Mouse (Mus musculus): ENCODE results near the gene Tnfrsf17. TPM values are rescaled to one million over a fixed set of nuclear protein-coding genes. Genes with fewer than 3 reads are reported as not detected.

Tnfrsf17 gene
- polyA plus RNA-seq, 1 experiment: not detected

GRCm38 (mm10) chr16:11365626-11366025 is 52.0 kb downstream of the Tnfrsf17 start:
- WGBS: 69% methylated on average over 5 of the region's 5 CpGs
- Histone ChIP-seq H3K4me1 (ENCODE audit: control insufficient read depth, insufficient read depth, low read length) (peaks cover 12% of the 10 kb centered on the region), H3K27ac (ENCODE audit: insufficient read depth, low read depth, low read length) (no peak overlapping the region), H3K4me3 (ENCODE audit: insufficient read depth, low read depth, low read length) (no peak overlapping the region)
- TF ChIP-seq POLR2A (IDR thresholded peaks at IDR 0.05; ENCODE audit: insufficient read depth, low read depth, low read length): no peak
- TF ChIP-seq CTCF (IDR thresholded peaks at IDR 0.05; ENCODE audit: insufficient read depth, low read depth, low read length): no peak

GRCm38 (mm10) chr16:11366851-11367250 is 53.2 kb downstream of the Tnfrsf17 start:
- Histone ChIP-seq H3K4me1 (ENCODE audit: control insufficient read depth, insufficient read depth, low read length) (peaks cover 12% of the 10 kb centered on the region), H3K27ac (ENCODE audit: insufficient read depth, low read depth, low read length) (no peak overlapping the region), H3K4me3 (ENCODE audit: insufficient read depth, low read depth, low read length) (no peak overlapping the region)
- TF ChIP-seq CTCF (IDR thresholded peaks at IDR 0.05; ENCODE audit: insufficient read depth, low read depth, low read length) (no peak), POLR2A (IDR thresholded peaks at IDR 0.05; ENCODE audit: insufficient read depth, low read depth, low read length) (no peak)
- 78% methylated on average over 1 of the region's 1 CpGs for WGBS

- Histone ChIP-seq H3K4me3 (ENCODE audit: insufficient read depth, low read depth, low read length) (no peak overlapping the region), H3K27ac (ENCODE audit: insufficient read depth, low read depth, low read length) (no peak overlapping the region), H3K4me1 (ENCODE audit: control insufficient read depth, insufficient read depth, low read length) (peaks cover 12% of the 10 kb centered on the region)
- 99% methylated on average over 3 of the region's 3 CpGs for WGBS
- TF ChIP-seq POLR2A (IDR thresholded peaks at IDR 0.05; ENCODE audit: insufficient read depth, low read depth, low read length): no peak
- TF ChIP-seq CTCF (IDR thresholded peaks at IDR 0.05; ENCODE audit: insufficient read depth, low read depth, low read length): no peak
Measured at GRCm38 (mm10) chr16:11368412-11368811, 54.8 kb downstream of the Tnfrsf17 start.

GRCm38 (mm10) chr16:11369162-11369561 is 55.5 kb downstream of the Tnfrsf17 start:
- Histone ChIP-seq H3K4me1 (ENCODE audit: control insufficient read depth, insufficient read depth, low read length) (peaks cover 12% of the 10 kb centered on the region), H3K27ac (ENCODE audit: insufficient read depth, low read depth, low read length) (no peak overlapping the region), H3K4me3 (ENCODE audit: insufficient read depth, low read depth, low read length) (no peak overlapping the region)
- TF ChIP-seq CTCF (IDR thresholded peaks at IDR 0.05; ENCODE audit: insufficient read depth, low read depth, low read length) (no peak), POLR2A (IDR thresholded peaks at IDR 0.05; ENCODE audit: insufficient read depth, low read depth, low read length) (no peak)
- 53% methylated on average over 4 of the region's 4 CpGs for WGBS

- Histone ChIP-seq H3K27ac (ENCODE audit: insufficient read depth, low read depth, low read length) (0 out of 2 replicates have a peak overlapping the region, but pooled peaks have one; percentile 28), H3K4me3 (ENCODE audit: insufficient read depth, low read depth, low read length) (no peak overlapping the region), H3K4me1 (ENCODE audit: control insufficient read depth, insufficient read depth, low read length) (peaks cover 12% of the 10 kb centered on the region)
- 23% methylated on average over 1 of the region's 1 CpGs for WGBS
- TF ChIP-seq CTCF (IDR thresholded peaks at IDR 0.05; ENCODE audit: insufficient read depth, low read depth, low read length): no peak
- TF ChIP-seq POLR2A (IDR thresholded peaks at IDR 0.05; ENCODE audit: insufficient read depth, low read depth, low read length): no peak
Measured at GRCm38 (mm10) chr16:11369642-11370041, 56.0 kb downstream of the Tnfrsf17 start.

Other genes starting within 250 kb of the Tnfrsf17 start
- not detected in 2 replicates for gene Litaf, start 247.7 kb upstream of the Tnfrsf17 start, polyA plus RNA-seq (2012; ENCODE audit: insufficient read depth, insufficient read length, low replicate concordance, missing spikeins)
- gene Txndc11, start 179.2 kb upstream of the Tnfrsf17 start, polyA plus RNA-seq (2012; ENCODE audit: insufficient read depth, insufficient read length, low replicate concordance, missing spikeins): not detected in 2 replicates
- gene Zc3h7a, start 137.4 kb upstream of the Tnfrsf17 start, polyA plus RNA-seq (2012; ENCODE audit: insufficient read depth, insufficient read length, low replicate concordance, missing spikeins): 609 TPM in 1 of 2 replicates, not detected in the other
- not detected in 2 replicates for gene Rsl1d1, start 110.5 kb upstream of the Tnfrsf17 start, polyA plus RNA-seq (2012; ENCODE audit: insufficient read depth, insufficient read length, low replicate concordance, missing spikeins)
- gene Gspt1, start 59.5 kb upstream of the Tnfrsf17 start, polyA plus RNA-seq (2012; ENCODE audit: insufficient read depth, insufficient read length, low replicate concordance, missing spikeins): 209 TPM in 1 of 2 replicates, not detected in the other
- gene Snx29, start 9.1 kb downstream of the Tnfrsf17 start, polyA plus RNA-seq (2012; ENCODE audit: insufficient read depth, insufficient read length, low replicate concordance, missing spikeins): not detected in 2 replicates